Mouse (Mus musculus) embryo, embryonic 10 days (tissue): ENCODE results near the gene Prkar1b.

Source experiments
- DNase-seq: peaks from one replicate; pipeline ENCODE4 v3.0.0-alpha.2; 2015; ENCODE audit warnings: low spot score

The Prkar1b gene

DNA sequence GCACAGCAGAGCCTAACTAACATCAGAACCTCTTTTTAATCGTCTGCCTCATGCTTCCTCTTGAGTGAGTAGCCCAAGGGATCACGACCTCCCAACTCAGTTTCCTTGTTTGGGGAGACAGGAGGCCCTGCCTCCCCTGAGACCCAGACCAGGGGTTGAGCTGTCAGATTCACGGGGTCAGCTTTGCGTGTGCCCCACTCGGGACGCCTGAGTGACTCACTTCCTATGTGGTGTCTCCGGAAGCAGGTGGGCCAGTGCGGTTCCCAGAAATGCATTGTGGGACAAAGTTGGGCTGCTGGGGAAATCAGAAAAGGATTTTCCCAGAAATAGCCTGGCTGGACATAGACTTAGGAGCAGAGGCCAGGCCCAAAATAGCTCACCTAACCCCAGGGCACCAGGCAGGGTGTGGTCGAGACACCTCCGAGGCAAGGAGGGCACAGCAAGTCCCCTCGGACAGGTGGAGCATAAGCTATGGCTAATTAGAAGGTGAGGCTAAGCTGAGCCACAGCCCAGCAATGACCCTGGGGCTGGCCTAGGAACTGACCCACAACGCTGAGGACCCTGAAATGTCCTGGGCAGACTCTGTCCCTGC, 89.2 kb downstream of the Prkar1b start:
- DNase-seq = no peak

DNA sequence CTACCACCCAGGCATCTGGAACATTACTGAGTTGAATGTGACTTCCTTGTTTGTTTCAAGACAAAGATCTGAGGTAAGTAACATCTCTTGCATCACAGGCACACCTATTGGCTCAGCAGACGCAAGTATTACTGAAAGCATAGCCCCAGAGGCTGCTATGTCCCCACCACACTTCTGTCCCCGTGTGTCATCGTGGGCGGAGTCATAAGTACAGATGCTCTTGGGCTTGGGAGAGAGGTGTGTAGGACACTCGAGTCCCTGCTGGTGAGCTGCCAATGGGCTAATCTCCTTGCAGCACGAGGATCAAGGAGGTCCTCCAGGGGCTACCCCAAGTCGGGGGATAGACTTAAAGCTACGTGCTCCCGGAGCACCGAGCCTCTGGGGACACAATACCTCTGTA, 96.6 kb downstream of the Prkar1b start:
- DNase-seq = no peak

DNA sequence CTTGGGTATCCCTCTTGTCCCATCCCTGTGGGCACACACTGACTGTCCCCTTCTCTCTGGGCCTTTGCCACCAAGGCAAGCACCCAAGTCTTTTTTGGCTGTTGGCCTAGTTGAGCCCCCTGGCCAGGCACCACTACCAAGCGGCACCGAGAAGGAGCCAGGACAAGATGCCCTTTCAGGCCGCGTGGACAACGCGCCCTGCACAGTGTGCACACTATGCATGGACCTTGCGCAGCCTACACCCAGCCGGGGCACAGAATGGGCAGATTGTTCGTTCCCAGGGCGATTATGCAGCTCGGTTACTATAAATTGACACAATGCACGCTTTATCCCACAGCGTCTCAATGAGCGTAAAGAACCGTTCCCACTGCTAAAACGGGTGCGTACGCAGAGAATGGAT, 98.5 kb downstream of the Prkar1b start:
- no peak for DNase-seq

GRCm38 (mm10) chr5:139049367-139049766, 100.4 kb downstream of the Prkar1b start:
- no peak for DNase-seq

- DNase-seq = no peak
Observed at GRCm38 (mm10) chr5:139047171-139047570, 102.6 kb downstream of the Prkar1b start.

DNA sequence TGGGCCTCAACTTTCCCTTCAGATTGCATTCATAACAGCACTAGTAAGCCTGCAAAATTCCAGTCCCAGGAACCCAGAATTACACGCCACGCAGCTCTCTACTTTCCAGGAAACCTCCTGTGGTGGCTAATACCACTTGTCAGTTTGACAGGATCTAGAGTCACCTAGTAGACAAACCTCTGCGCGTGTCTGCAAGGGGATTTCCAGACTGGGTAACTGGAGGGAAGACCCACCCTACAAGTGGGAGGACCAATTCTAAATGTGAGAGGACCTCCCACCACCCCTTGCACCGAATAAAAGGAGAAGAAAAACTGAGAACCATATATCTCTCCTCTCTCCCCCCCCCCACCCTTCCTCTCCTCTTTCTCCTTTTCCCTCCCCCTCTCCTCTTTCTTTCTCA, 103.2 kb downstream of the Prkar1b start:
- no peak for DNase-seq

- DNase-seq = no peak
Observed at GRCm38 (mm10) chr5:139043546-139043945, 106.3 kb downstream of the Prkar1b start.

- DNase-seq = no peak
Observed at GRCm38 (mm10) chr5:139042299-139042698, 107.5 kb downstream of the Prkar1b start.

DNA sequence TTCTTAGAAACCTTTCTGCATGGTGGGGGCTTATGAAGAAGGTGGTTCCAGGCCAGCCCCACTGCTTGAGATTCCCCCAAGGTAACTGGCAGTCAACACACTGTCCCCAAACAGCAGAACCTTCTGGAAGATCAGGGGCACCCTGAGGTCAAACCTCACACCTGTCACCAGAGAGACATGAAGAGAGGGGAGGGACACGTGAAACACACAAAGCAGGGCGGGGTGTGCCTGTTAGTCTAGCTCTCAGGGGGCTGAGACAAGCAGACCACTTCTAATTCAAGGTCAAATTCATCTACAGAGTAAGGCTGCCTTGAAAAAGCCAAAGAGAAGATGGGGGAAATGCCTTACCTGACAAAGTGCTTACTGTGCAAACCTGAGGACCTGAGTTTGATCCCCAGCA, 114.6 kb downstream of the Prkar1b start:
- DNase-seq = no peak

- DNase-seq = no peak
Observed at GRCm38 (mm10) chr5:139034746-139035145, 115.1 kb downstream of the Prkar1b start.

- peak; percentile 21 for DNase-seq
Observed at GRCm38 (mm10) chr5:139033406-139034317, 116.1 kb downstream of the Prkar1b start.

DNA sequence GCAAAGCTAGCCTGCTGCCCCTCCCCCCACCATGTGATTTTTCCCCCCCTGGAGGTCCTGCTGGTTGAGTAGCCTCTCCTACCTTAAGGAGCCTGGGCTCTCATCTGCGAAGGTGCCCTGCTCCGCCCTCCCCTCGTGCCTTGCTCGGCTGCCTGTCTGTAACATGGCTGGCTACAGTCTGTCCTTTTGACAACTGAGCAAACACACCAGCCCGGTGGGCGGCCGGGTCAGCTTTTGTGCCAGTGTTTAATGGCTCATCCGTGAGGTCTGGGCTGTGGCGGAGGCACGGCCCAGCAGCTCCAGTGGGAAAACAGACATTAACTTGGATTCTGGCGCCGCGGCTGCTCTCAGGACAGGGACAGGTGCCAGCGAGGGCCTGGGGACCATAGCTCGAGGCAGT, 122.2 kb downstream of the Prkar1b start:
- DNase-seq = peak; percentile 27

DNA sequence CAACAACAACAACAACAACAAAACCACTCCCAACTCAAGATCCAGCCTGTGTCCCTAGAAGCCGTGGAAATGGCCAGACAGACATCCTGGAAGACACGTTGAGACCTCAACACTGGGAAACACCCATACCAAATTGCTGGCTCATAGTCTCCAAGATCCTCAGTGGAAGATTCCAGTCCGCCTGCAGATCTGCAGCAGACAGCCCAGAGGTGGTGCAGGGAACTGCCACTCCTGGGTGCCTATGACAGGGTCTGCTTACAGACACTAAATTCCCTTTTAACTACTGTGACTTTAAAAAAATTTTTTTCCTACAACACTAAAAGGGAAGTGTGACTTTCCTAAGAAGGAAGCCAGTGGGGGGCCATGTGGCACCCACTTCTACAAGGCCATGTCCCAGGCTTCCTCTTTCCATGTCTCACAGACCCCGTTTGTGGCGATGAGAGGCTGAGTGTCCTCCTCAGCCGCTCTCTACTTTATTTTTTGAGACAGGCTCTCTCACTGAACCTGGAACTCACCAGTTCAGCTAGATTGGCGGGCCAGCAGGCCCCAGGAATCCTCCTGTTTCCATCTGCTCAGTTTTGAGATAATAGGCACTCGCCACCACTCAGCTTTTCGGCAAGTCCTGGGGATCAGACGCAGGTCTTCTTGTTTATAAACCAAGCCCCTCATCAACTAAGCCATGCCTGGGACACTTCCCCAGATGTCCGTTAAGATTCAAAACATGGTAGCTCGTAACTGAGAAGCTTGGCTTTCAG, 125.3 kb downstream of the Prkar1b start:
- no peak for DNase-seq

DNA sequence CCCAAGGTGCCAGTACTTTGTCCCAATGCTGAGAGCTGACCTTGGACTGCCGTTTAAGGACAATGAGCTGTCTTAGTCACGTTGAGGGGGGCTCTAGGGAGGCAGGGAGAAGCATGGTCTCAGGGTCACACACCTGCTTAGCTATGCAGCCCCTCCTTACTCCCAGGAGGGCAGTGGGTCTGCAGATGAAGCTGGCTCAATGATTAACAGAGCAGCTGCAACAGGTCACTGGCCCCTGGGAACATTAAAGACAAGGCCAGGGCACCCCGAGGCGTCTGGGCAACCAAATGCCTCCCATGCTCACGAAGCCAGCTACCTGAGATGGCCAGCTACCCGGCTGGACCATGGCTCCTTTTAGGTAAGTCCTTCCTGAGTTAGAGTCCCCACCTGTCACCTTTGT, 129.2 kb downstream of the Prkar1b start:
- no peak for DNase-seq

DNA sequence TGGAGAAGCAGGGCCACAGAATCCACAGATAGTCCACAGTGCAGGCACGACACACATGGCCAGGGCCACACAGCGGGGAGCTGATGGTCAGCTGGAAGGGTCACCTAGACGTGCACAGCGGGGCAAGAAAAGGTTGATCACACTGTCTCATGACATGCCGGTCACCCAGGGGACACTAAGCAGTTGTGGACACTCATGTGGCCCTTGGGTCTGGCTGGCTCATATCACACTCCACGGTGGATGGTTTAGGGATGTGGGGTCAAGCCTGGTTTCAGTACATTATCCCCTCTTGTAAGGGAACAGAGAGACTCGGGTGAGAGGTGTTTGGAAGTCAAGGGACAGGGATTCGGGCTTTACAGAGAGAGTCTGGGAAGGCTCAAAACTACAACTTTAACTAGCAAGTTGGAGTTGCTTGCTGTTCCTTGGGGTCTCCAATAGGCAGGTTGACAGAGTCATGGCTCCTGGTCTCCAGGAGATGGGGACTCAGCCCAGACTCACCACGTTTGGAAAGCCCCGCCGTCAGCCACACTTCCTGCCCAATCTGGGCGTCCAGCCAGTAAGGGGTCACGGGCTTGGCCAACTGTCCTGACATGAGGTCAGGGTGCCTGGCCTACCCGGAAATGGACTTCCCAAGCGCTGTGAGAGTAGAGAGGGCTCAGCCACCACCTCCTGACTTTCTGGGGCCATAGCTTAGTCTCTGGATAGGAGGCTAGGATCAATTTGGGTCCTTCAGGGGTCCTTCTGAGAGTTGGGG, 132.3 kb downstream of the Prkar1b start:
- DNase-seq = no peak

- DNase-seq = no peak
Observed at GRCm38 (mm10) chr5:139015097-139015496, 134.7 kb downstream of the Prkar1b start.

GRCm38 (mm10) chr5:139010649-139011048, 139.2 kb downstream of the Prkar1b start:
- DNase-seq = no peak

DNA sequence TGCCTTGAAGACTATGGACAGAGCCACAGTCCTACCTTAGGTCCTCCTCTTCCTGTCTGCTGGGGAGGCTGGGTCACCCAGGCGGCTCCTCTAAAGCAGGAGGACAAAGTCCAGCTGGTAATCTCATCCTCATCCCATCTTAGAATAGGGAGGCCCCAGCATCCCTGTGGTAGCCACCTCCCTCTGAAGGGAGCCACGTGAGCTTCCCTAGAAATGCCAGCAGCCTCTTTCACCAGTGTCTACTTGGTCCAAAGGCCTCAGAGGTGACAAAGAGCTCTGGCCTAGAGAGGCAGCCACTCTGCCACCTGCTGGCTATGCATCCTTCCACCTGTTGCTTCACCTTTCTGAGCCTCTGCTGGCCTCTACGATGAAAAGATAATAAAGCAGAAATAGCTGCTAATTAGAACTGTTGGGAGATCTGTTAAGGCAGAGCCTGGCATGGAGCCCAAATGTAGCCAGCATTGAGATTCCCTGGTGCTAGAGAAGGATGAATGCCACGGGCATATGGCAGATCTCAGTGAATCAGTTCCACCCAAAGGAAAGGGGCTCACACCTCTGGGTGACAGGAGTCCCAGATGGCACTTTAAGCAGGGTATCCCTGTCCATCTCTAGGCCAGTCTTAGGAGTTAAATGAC, 142.5 kb downstream of the Prkar1b start:
- peak; percentile 7 for DNase-seq

GRCm38 (mm10) chr5:139004588-139004987, 145.2 kb downstream of the Prkar1b start:
- DNase-seq = no peak

DNA sequence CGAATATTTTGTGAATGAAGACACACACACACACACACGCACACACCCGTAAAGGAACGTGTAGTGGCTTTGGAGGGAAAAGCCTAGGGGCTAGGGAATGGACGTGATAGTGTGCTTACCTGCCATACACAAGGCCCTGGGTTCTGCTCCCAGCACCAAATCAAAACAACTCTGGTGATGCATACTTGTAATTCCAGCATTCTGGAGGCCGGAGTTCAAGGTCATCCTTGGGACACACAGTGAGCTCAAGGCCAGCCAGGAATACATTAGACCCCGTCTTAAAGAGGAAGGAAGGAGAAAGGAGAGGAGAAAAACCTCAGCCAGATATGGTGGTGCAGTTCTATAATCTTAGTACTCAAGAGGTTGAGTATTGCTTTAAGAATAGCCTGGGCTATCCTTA, 150.1 kb downstream of the Prkar1b start:
- no peak for DNase-seq

- peak; percentile 16 for DNase-seq
Observed at GRCm38 (mm10) chr5:138997936-138998580, 151.7 kb downstream of the Prkar1b start.
